Mouse (Mus musculus) lung, postnatal 0 days (tissue): ENCODE measurements around the gene Fam168b. TPM values are rescaled to one million over a fixed set of nuclear protein-coding genes. Genes with fewer than 3 reads are reported as not detected.

Experiments used
- ATAC-seq: fragments of 200-750 bp; cut with Nextera tagmentation; 2 replicates; pipeline ENCODE4 v1.8.0; 2017; ENCODE audit warnings: moderate library complexity
- DNase-seq: peaks from one replicate; pipeline ENCODE4 v3.0.0-alpha.2; 2016; ENCODE audit warnings: low spot score
- H3K27ac ChIP-seq: fragments of 300-500 bp; sonication (generic); 2 replicates; pipeline ENCODE4 v1.5.1; 2014; ENCODE audit warnings: antibody characterized with exemption, mild to moderate bottlenecking, low read length, mixed read lengths
- H3K27me3 ChIP-seq: fragments of 300-500 bp; sonication (generic); replicated peaks from 2 replicates; pipeline ENCODE4 v1.6.1; 2014; ENCODE audit warnings: low read length, mixed read lengths; ENCODE audit not compliant: insufficient read depth
- H3K36me3 ChIP-seq: fragments of 300-500 bp; sonication (generic); 2 replicates; pipeline ENCODE4 v1.6.1; 2014; ENCODE audit warnings: low read length, mixed read lengths; ENCODE audit not compliant: insufficient read depth
- H3K4me1 ChIP-seq: fragments of 300-500 bp; sonication (generic); 2 replicates; pipeline ENCODE4 v1.6.1; 2014; ENCODE audit warnings: antibody characterized with exemption, low read depth, low read length, mixed read lengths; ENCODE audit not compliant: insufficient read depth
- H3K4me2 ChIP-seq: fragments of 300-500 bp; sonication (generic); replicated peaks from 2 replicates; pipeline ENCODE4 v1.6.1; 2014; ENCODE audit warnings: low read depth, mild to moderate bottlenecking, low read length, moderate library complexity, mixed read lengths
- H3K4me3 ChIP-seq: fragments of 300-500 bp; sonication (generic); 2 replicates; pipeline ENCODE4 v1.5.1; 2014; ENCODE audit warnings: low read depth, low read length
- H3K9ac ChIP-seq: fragments of 300-500 bp; sonication (generic); replicated peaks from 2 replicates; pipeline ENCODE4 v1.6.1; 2014; ENCODE audit warnings: low read depth, mild to moderate bottlenecking
- H3K9me3 ChIP-seq: fragments of 300-500 bp; sonication (generic); 2 replicates; pipeline ENCODE4 v1.6.1; 2016; ENCODE audit warnings: low read length, mixed read lengths
- CTCF ChIP-seq: IDR thresholded peaks from 2 replicates; pipeline ENCODE4 v1.5.1; 2016; ENCODE audit warnings: antibody characterized with exemption, mild to moderate bottlenecking
- EP300 ChIP-seq: IDR thresholded peaks from 2 replicates; pipeline ENCODE4 v1.6.1; 2016; ENCODE audit warnings: antibody characterized with exemption, mild to moderate bottlenecking, control low read depth
- WGBS: fragments of 180-500 bp; shearing (Covaris S2); extraction: QIAGEN DNeasy Blood & Tissue Kit; methylation state at CpG from one replicate; pipeline ENCODE4 v1.1.7; 2014; 5-methylcytosine and 5-hydroxymethylcytosine counted together
- polyA plus RNA-seq: library from polyadenylated mRNA; unstranded; fragments of >200 nt; fragmentation: Nextera tagmentation; extraction: Ambion mirVana; gene quantifications from 2 replicates; pipeline ENCODE4 v1.2.1, GENCODE M21; 2015

Fam168b gene
- polyA plus RNA-seq, 1 experiment from 2014 or later, result 29.3 TPM

GRCm38 (mm10) chr1:34775870-34776269, 67.0 kb downstream of the Fam168b start:
- DNase-seq, result no peak
- H3K9me3 ChIP-seq, result no peaks in the 10 kb centered on the region
- no peaks in the 10 kb centered on the region for H3K27me3 ChIP-seq
- no peak overlapping the region for H3K27ac ChIP-seq
- H3K4me1 ChIP-seq, result no peaks in the 10 kb centered on the region
- no peaks in the 10 kb centered on the region for H3K36me3 ChIP-seq
- ATAC-seq, result no peak
- no peak overlapping the region for H3K4me3 ChIP-seq
- 90% methylated on average over 3 of the region's 3 CpGs for WGBS
- TF ChIP-seq EP300 (no peak), CTCF (no peak)
- H3K9ac ChIP-seq, result no peak overlapping the region
- no peak overlapping the region for H3K4me2 ChIP-seq

- H3K9me3 ChIP-seq, result no peaks in the 10 kb centered on the region
- no peak overlapping the region for H3K27ac ChIP-seq
- no peak overlapping the region for H3K4me2 ChIP-seq
- no peaks in the 10 kb centered on the region for H3K36me3 ChIP-seq
- ATAC-seq, result no peak
- no peaks in the 10 kb centered on the region for H3K27me3 ChIP-seq
- TF ChIP-seq EP300, result no peak
- no peak for TF ChIP-seq CTCF
- no peaks in the 10 kb centered on the region for H3K4me1 ChIP-seq
- H3K9ac ChIP-seq, result no peak overlapping the region
- WGBS, result 66% methylated on average over 6 of the region's 6 CpGs
- no peak overlapping the region for H3K4me3 ChIP-seq
- no peak for DNase-seq
Observed at GRCm38 (mm10) chr1:34768875-34769274, 74.0 kb downstream of the Fam168b start.

- no peak overlapping the region for H3K9ac ChIP-seq
- ATAC-seq, result no peak
- H3K36me3 ChIP-seq, result no peaks in the 10 kb centered on the region
- H3K27me3 ChIP-seq, result no peaks in the 10 kb centered on the region
- H3K4me2 ChIP-seq, result no peak overlapping the region
- no peaks in the 10 kb centered on the region for H3K4me1 ChIP-seq
- no peak overlapping the region for H3K4me3 ChIP-seq
- TF ChIP-seq EP300 (no peak), CTCF (no peak)
- no peaks in the 10 kb centered on the region for H3K9me3 ChIP-seq
- H3K27ac ChIP-seq, result no peak overlapping the region
- DNase-seq, result no peak
- 53% methylated on average over 4 of the region's 4 CpGs for WGBS
Observed at GRCm38 (mm10) chr1:34767851-34768250, 75.0 kb downstream of the Fam168b start.

GRCm38 (mm10) chr1:34766899-34767298, 76.0 kb downstream of the Fam168b start:
- H3K9me3 ChIP-seq, result no peaks in the 10 kb centered on the region
- H3K4me3 ChIP-seq, result no peak overlapping the region
- WGBS, result 26% methylated on average over 1 of the region's 1 CpGs
- no peak for DNase-seq
- H3K27ac ChIP-seq, result no peak overlapping the region
- no peak overlapping the region for H3K4me2 ChIP-seq
- H3K36me3 ChIP-seq, result no peaks in the 10 kb centered on the region
- no peak overlapping the region for H3K9ac ChIP-seq
- TF ChIP-seq CTCF (no peak), EP300 (no peak)
- no peak for ATAC-seq
- no peaks in the 10 kb centered on the region for H3K4me1 ChIP-seq
- H3K27me3 ChIP-seq, result no peaks in the 10 kb centered on the region

Other genes starting within 250 kb of the Fam168b start
- gene Plekhb2, start 6.9 kb upstream of the Fam168b start, polyA plus RNA-seq, result 71.1 and 79.8 TPM in 2 replicates